Mouse (Mus musculus) limb, embryonic 12.5 days (tissue): ENCODE measurements at regions not wholly inside any gene's neighbourhood (a gene's known extent, or its start where the extent isn't known, plus 50 kb on each side); places are given as distances from the start of the nearest gene placed in this dataset.

ENCODE experiments used
- ATAC-seq: fragments of 200-750 bp; cut with Nextera tagmentation; 2 replicates; pipeline ENCODE4 v1.8.0; 2017; ENCODE audit warnings: low read depth, moderate TSS enrichment; ENCODE audit not compliant: insufficient number of reproducible peaks, insufficient read depth, low FRiP score, low TSS enrichment
- H3K27ac ChIP-seq: fragments of 300-500 bp; sonication (generic); 2 replicates; pipeline ENCODE4 v1.5.1; 2016; ENCODE audit warnings: mild to moderate bottlenecking, moderate library complexity
- H3K27me3 ChIP-seq: fragments of 300-500 bp; sonication (generic); 2 replicates; pipeline ENCODE4 v1.6.1; 2016; ENCODE audit warnings: mild to moderate bottlenecking, moderate library complexity
- H3K36me3 ChIP-seq: fragments of 300-500 bp; sonication (generic); 2 replicates; pipeline ENCODE4 v1.6.1; 2016; ENCODE audit warnings: mild to moderate bottlenecking, moderate library complexity
- H3K4me1 ChIP-seq: fragments of 300-500 bp; sonication (generic); replicated peaks from 2 replicates; pipeline ENCODE4 v1.6.1; 2016
- H3K4me2 ChIP-seq: fragments of 300-500 bp; sonication (generic); 2 replicates; pipeline ENCODE4 v1.6.1; 2016; ENCODE audit warnings: mild to moderate bottlenecking, moderate library complexity
- H3K4me3 ChIP-seq: fragments of 300-500 bp; sonication (generic); replicated peaks from 2 replicates; pipeline ENCODE4 v1.5.1; 2016; ENCODE audit warnings: mild to moderate bottlenecking
- H3K9ac ChIP-seq: fragments of 300-500 bp; sonication (generic); replicated peaks from 2 replicates; pipeline ENCODE4 v1.6.1; 2016; ENCODE audit warnings: mild to moderate bottlenecking, moderate library complexity
- H3K9me3 ChIP-seq: fragments of 300-500 bp; sonication (generic); 2 replicates; pipeline ENCODE4 v1.6.1; 2016; ENCODE audit warnings: mild to moderate bottlenecking, moderate library complexity
- whole genome bisulfite sequencing: fragments of 180-500 bp; shearing (Covaris S2); methylation state at CpG from one replicate; pipeline ENCODE4 v1.1.7; 2016; 5-methylcytosine and 5-hydroxymethylcytosine counted together

- Histone ChIP-seq H3K27ac (no peak overlapping the region), H3K4me1 (no peaks in the 10 kb centered on the region), H3K9me3 (no peaks in the 10 kb centered on the region), H3K9ac (no peak overlapping the region), H3K36me3 (no peaks in the 10 kb centered on the region), H3K27me3 (no peaks in the 10 kb centered on the region), H3K4me3 (no peak overlapping the region), H3K4me2 (no peak overlapping the region)
- ATAC-seq, result no peak
- WGBS, result 84% methylated on average over 7 of the region's 7 CpGs
These were observed 54.1 kb upstream of the 1700012A03Rik start for GRCm38 (mm10) chr6:31995977-31996376.

- H3K27ac ChIP-seq, result no peak overlapping the region
- no peaks in the 10 kb centered on the region for H3K4me1 ChIP-seq
- no peak overlapping the region for H3K4me3 ChIP-seq
- H3K9ac ChIP-seq, result no peak overlapping the region
- H3K27me3 ChIP-seq, result no peaks in the 10 kb centered on the region
- H3K4me2 ChIP-seq, result no peak overlapping the region
- 66% methylated on average over 4 of the region's 4 CpGs for WGBS
- H3K36me3 ChIP-seq, result no peaks in the 10 kb centered on the region
- ATAC-seq, result no peak
- H3K9me3 ChIP-seq, result no peaks in the 10 kb centered on the region
These were observed 54.8 kb upstream of the 1700012A03Rik start for GRCm38 (mm10) chr6:31995249-31995648.

GRCm38 (mm10) chr6:31985698-31986097 lies 64.3 kb upstream of the 1700012A03Rik start:
- Histone ChIP-seq H3K4me2 (no peak overlapping the region), H3K4me1 (no peaks in the 10 kb centered on the region), H3K27ac (no peak overlapping the region), H3K36me3 (no peaks in the 10 kb centered on the region), H3K4me3 (no peak overlapping the region), H3K9ac (no peak overlapping the region), H3K9me3 (no peaks in the 10 kb centered on the region), H3K27me3 (0 out of 2 replicates have a peak, but pooled peaks cover 4% of the 10 kb centered on the region)
- 55% methylated on average over 3 of the region's 3 CpGs for WGBS
- ATAC-seq, result no peak

GRCm38 (mm10) chr6:31976705-31977104 lies 73.3 kb upstream of the 1700012A03Rik start:
- Histone ChIP-seq H3K9ac (no peak overlapping the region), H3K27ac (no peak overlapping the region), H3K4me3 (no peak overlapping the region), H3K4me2 (no peak overlapping the region), H3K9me3 (peaks cover 5% of the 10 kb centered on the region; the same call in 1 of the 2 replicates), H3K27me3 (no peaks in the 10 kb centered on the region), H3K36me3 (no peaks in the 10 kb centered on the region), H3K4me1 (no peaks in the 10 kb centered on the region)
- WGBS, result 90% methylated on average over 6 of the region's 6 CpGs
- no peak for ATAC-seq

- Histone ChIP-seq H3K9me3 (no peaks in the 10 kb centered on the region), H3K4me3 (no peak overlapping the region), H3K4me1 (no peaks in the 10 kb centered on the region), H3K27me3 (no peaks in the 10 kb centered on the region), H3K9ac (no peak overlapping the region), H3K36me3 (no peaks in the 10 kb centered on the region), H3K4me2 (no peak overlapping the region), H3K27ac (no peak overlapping the region)
- WGBS, result 22% methylated on average over 4 of the region's 4 CpGs
- no peak for ATAC-seq
These were observed 102.0 kb upstream of the 1700012A03Rik start for GRCm38 (mm10) chr6:31948063-31948481.

- Histone ChIP-seq H3K4me3 (no peak overlapping the region), H3K36me3 (no peaks in the 10 kb centered on the region), H3K4me1 (no peaks in the 10 kb centered on the region), H3K27ac (no peak overlapping the region), H3K9me3 (no peaks in the 10 kb centered on the region), H3K9ac (no peak overlapping the region), H3K4me2 (no peak overlapping the region), H3K27me3 (no peaks in the 10 kb centered on the region)
- ATAC-seq, result no peak
- 92% methylated on average over 5 of the region's 5 CpGs for WGBS
These were observed 103.5 kb upstream of the 1700012A03Rik start for GRCm38 (mm10) chr6:31946572-31946971.

GRCm38 (mm10) chr6:31945347-31945746 lies 104.7 kb upstream of the 1700012A03Rik start:
- no peaks in the 10 kb centered on the region for H3K9me3 ChIP-seq
- 79% methylated on average over 7 of the region's 7 CpGs for WGBS
- no peak overlapping the region for H3K27ac ChIP-seq
- no peaks in the 10 kb centered on the region for H3K4me1 ChIP-seq
- H3K27me3 ChIP-seq, result 0 out of 2 replicates have a peak, but pooled peaks cover 6% of the 10 kb centered on the region
- no peak for ATAC-seq
- H3K4me2 ChIP-seq, result no peak overlapping the region
- H3K36me3 ChIP-seq, result no peaks in the 10 kb centered on the region
- H3K9ac ChIP-seq, result no peak overlapping the region
- H3K4me3 ChIP-seq, result no peak overlapping the region

GRCm38 (mm10) chr6:31944546-31944945 lies 105.5 kb upstream of the 1700012A03Rik start:
- Histone ChIP-seq H3K36me3 (no peaks in the 10 kb centered on the region), H3K4me1 (no peaks in the 10 kb centered on the region), H3K9ac (no peak overlapping the region), H3K27me3 (0 out of 2 replicates have a peak, but pooled peaks cover 8% of the 10 kb centered on the region), H3K4me2 (no peak overlapping the region), H3K27ac (no peak overlapping the region), H3K4me3 (no peak overlapping the region), H3K9me3 (no peaks in the 10 kb centered on the region)
- no peak for ATAC-seq
- 89% methylated on average over 8 of the region's 8 CpGs for WGBS

- no peak overlapping the region for H3K4me2 ChIP-seq
- WGBS, result 55% methylated on average over 4 of the region's 4 CpGs
- no peaks in the 10 kb centered on the region for H3K36me3 ChIP-seq
- ATAC-seq, result no peak
- no peak overlapping the region for H3K4me3 ChIP-seq
- H3K9me3 ChIP-seq, result no peaks in the 10 kb centered on the region
- no peak overlapping the region for H3K27ac ChIP-seq
- H3K9ac ChIP-seq, result no peak overlapping the region
- no peaks in the 10 kb centered on the region for H3K4me1 ChIP-seq
- peaks cover 15% of the 10 kb centered on the region; the same call in 1 of the 2 replicates for H3K27me3 ChIP-seq
These were observed 107.3 kb upstream of the 1700012A03Rik start for GRCm38 (mm10) chr6:31942696-31943095.

- Histone ChIP-seq H3K9ac (0 out of 2 replicates have a peak overlapping the region, but pooled peaks have one; percentile 9), H3K4me3 (peak overlapping the region; percentile 32), H3K27me3 (peaks cover 30% of the 10 kb centered on the region), H3K27ac (no peak overlapping the region), H3K9me3 (no peaks in the 10 kb centered on the region), H3K4me1 (peaks cover 15% of the 10 kb centered on the region), H3K4me2 (peak overlapping the region; percentile 63), H3K36me3 (no peaks in the 10 kb centered on the region)
- no peak for ATAC-seq
- WGBS, result 5% methylated on average over 20 of the region's 20 CpGs
These were observed 111.7 kb upstream of the 1700012A03Rik start for GRCm38 (mm10) chr6:31938216-31938814.

GRCm38 (mm10) chr6:31937146-31937545 lies 112.9 kb upstream of the 1700012A03Rik start:
- ATAC-seq, result no peak

GRCm38 (mm10) chr6:31934826-31935225 lies 115.2 kb upstream of the 1700012A03Rik start:
- Histone ChIP-seq H3K36me3 (no peaks in the 10 kb centered on the region), H3K4me1 (peaks cover 15% of the 10 kb centered on the region), H3K9ac (no peak overlapping the region), H3K27ac (no peak overlapping the region), H3K4me3 (no peak overlapping the region), H3K4me2 (no peak overlapping the region), H3K27me3 (peaks cover 24% of the 10 kb centered on the region), H3K9me3 (no peaks in the 10 kb centered on the region)
- 81% methylated on average over 10 of the region's 10 CpGs for WGBS
- no peak for ATAC-seq

More at GRCm38 (mm10) chr6:31937146-31937545, 112.9 kb upstream of the 1700012A03Rik start:
- H3K4me2 ChIP-seq, result no peak overlapping the region
- H3K27ac ChIP-seq, result no peak overlapping the region
- peaks cover 30% of the 10 kb centered on the region for H3K27me3 ChIP-seq
- peaks cover 15% of the 10 kb centered on the region for H3K4me1 ChIP-seq
- no peaks in the 10 kb centered on the region for H3K9me3 ChIP-seq
- H3K4me3 ChIP-seq, result no peak overlapping the region
- no peak overlapping the region for H3K9ac ChIP-seq
- WGBS, result 85% methylated on average over 12 of the region's 12 CpGs
- no peaks in the 10 kb centered on the region for H3K36me3 ChIP-seq
